Mouse (Mus musculus): ENCODE measurements around the gene Drd1. TPM values are rescaled to one million over a fixed set of nuclear protein-coding genes. Genes with fewer than 3 reads are reported as not detected.

Drd1 gene
- polyA plus RNA-seq, 1 experiment from 2014 or later = not detected

- H3K9ac ChIP-seq (ENCODE audit: low read length) = no peak overlapping the region
These were observed 22.1 kb upstream of the Drd1 start for GRCm38 (mm10) chr13:54077470-54078174.

GRCm38 (mm10) chr13:54076762-54077460, 21.4 kb upstream of the Drd1 start:
- ATAC-seq (replicated peaks; ENCODE audit: extremely low read depth, insufficient read depth, low FRiP score) = no peak
- Histone ChIP-seq H3K9ac (ENCODE audit: low read length) (no peak overlapping the region), H3K4me3 (ENCODE audit: low read length) (no peak overlapping the region), H3K4me1 (ENCODE audit: control insufficient read depth, insufficient read depth, low read length) (peaks cover 39% of the 10 kb centered on the region), H3K36me3 (ENCODE audit: control insufficient read depth, insufficient read depth) (peaks cover 2% of the 10 kb centered on the region; the same call in 1 of the 2 replicates), H3K4me2 (ENCODE audit: low read depth, low read length) (no peak overlapping the region), H3K9me3 (replicated peaks; ENCODE audit: control insufficient read depth, low read length) (no peaks in the 10 kb centered on the region), H3K27me3 (ENCODE audit: control insufficient read depth, insufficient read depth, low read length) (no peaks in the 10 kb centered on the region), H3K27ac (ENCODE audit: low read length) (no peak overlapping the region)
- WGBS = 88% methylated on average over 11 of the region's 11 CpGs

More at GRCm38 (mm10) chr13:54077470-54078174, 22.1 kb upstream of the Drd1 start:
- Histone ChIP-seq H3K36me3 (ENCODE audit: control insufficient read depth, insufficient read depth) (peaks cover 2% of the 10 kb centered on the region; the same call in 1 of the 2 replicates), H3K9me3 (replicated peaks; ENCODE audit: control insufficient read depth, low read length) (no peaks in the 10 kb centered on the region), H3K4me1 (ENCODE audit: control insufficient read depth, insufficient read depth, low read length) (peaks cover 39% of the 10 kb centered on the region), H3K27me3 (ENCODE audit: control insufficient read depth, insufficient read depth, low read length) (no peaks in the 10 kb centered on the region), H3K4me3 (ENCODE audit: low read length) (no peak overlapping the region), H3K4me2 (ENCODE audit: low read depth, low read length) (no peak overlapping the region), H3K27ac (ENCODE audit: low read length) (no peak overlapping the region)
- no peak for ATAC-seq (replicated peaks; ENCODE audit: extremely low read depth, insufficient read depth, low FRiP score)
- 57% methylated on average over 11 of the region's 11 CpGs for WGBS

GRCm38 (mm10) chr13:54076051-54076450, 20.5 kb upstream of the Drd1 start:
- peaks cover 2% of the 10 kb centered on the region; the same call in 1 of the 2 replicates for H3K36me3 ChIP-seq (ENCODE audit: control insufficient read depth, insufficient read depth)
- no peak overlapping the region for H3K4me2 ChIP-seq (ENCODE audit: low read depth, low read length)
- WGBS = 80% methylated on average over 6 of the region's 6 CpGs
- no peak overlapping the region for H3K4me3 ChIP-seq (ENCODE audit: low read length)
- H3K4me1 ChIP-seq (ENCODE audit: control insufficient read depth, insufficient read depth, low read length) = peaks cover 39% of the 10 kb centered on the region
- no peak overlapping the region for H3K9ac ChIP-seq (ENCODE audit: low read length)
- no peak overlapping the region for H3K27ac ChIP-seq (ENCODE audit: low read length)
- no peaks in the 10 kb centered on the region for H3K27me3 ChIP-seq (ENCODE audit: control insufficient read depth, insufficient read depth, low read length)
- ATAC-seq (replicated peaks; ENCODE audit: extremely low read depth, insufficient read depth, low FRiP score) = no peak
- no peaks in the 10 kb centered on the region for H3K9me3 ChIP-seq (replicated peaks; ENCODE audit: control insufficient read depth, low read length)

- Histone ChIP-seq H3K9me3 (replicated peaks; ENCODE audit: control insufficient read depth, low read length) (no peaks in the 10 kb centered on the region), H3K4me1 (ENCODE audit: control insufficient read depth, insufficient read depth, low read length) (peaks cover 33% of the 10 kb centered on the region), H3K4me2 (ENCODE audit: low read depth, low read length) (no peak overlapping the region), H3K27ac (ENCODE audit: low read length) (no peak overlapping the region), H3K9ac (ENCODE audit: low read length) (no peak overlapping the region), H3K4me3 (ENCODE audit: low read length) (no peak overlapping the region), H3K27me3 (ENCODE audit: control insufficient read depth, insufficient read depth, low read length) (no peaks in the 10 kb centered on the region), H3K36me3 (ENCODE audit: control insufficient read depth, insufficient read depth) (peaks cover 2% of the 10 kb centered on the region; the same call in 1 of the 2 replicates)
- no peak for ATAC-seq (replicated peaks; ENCODE audit: extremely low read depth, insufficient read depth, low FRiP score)
- WGBS = 85% methylated on average over 2 of the region's 2 CpGs
These were observed 19.9 kb upstream of the Drd1 start for GRCm38 (mm10) chr13:54075416-54075815.

- peak overlapping the region; percentile 85 for H3K4me2 ChIP-seq (ENCODE audit: low read depth, low read length)
- 54% methylated on average over 2 of the region's 2 CpGs for WGBS
- H3K27me3 ChIP-seq (ENCODE audit: control insufficient read depth, insufficient read depth, low read length) = no peaks in the 10 kb centered on the region
- ATAC-seq (replicated peaks; ENCODE audit: extremely low read depth, insufficient read depth, low FRiP score) = no peak
- no peak overlapping the region for H3K9ac ChIP-seq (ENCODE audit: low read length)
- H3K9me3 ChIP-seq (replicated peaks; ENCODE audit: control insufficient read depth, low read length) = no peaks in the 10 kb centered on the region
- H3K4me3 ChIP-seq (ENCODE audit: low read length) = 0 out of 2 replicates have a peak overlapping the region, but pooled peaks have one; percentile 7
- H3K4me1 ChIP-seq (ENCODE audit: control insufficient read depth, insufficient read depth, low read length) = peaks cover 31% of the 10 kb centered on the region
- H3K27ac ChIP-seq (ENCODE audit: low read length) = peak overlapping the region; percentile 82
- H3K36me3 ChIP-seq (ENCODE audit: control insufficient read depth, insufficient read depth) = peaks cover 2% of the 10 kb centered on the region; the same call in 1 of the 2 replicates
These were observed 18.0 kb upstream of the Drd1 start for GRCm38 (mm10) chr13:54073491-54073890.

GRCm38 (mm10) chr13:54073066-54073465, 17.6 kb upstream of the Drd1 start:
- WGBS = 3% methylated on average over 1 of the region's 1 CpGs
- Histone ChIP-seq H3K4me2 (ENCODE audit: low read depth, low read length) (peak overlapping the region; percentile 85), H3K4me3 (ENCODE audit: low read length) (peak overlapping the region; percentile 87), H3K9ac (ENCODE audit: low read length) (peak overlapping the region; percentile 92; the same call in 1 of the 2 replicates), H3K27ac (ENCODE audit: low read length) (peak overlapping the region; percentile 82), H3K9me3 (replicated peaks; ENCODE audit: control insufficient read depth, low read length) (no peaks in the 10 kb centered on the region), H3K27me3 (ENCODE audit: control insufficient read depth, insufficient read depth, low read length) (no peaks in the 10 kb centered on the region), H3K36me3 (ENCODE audit: control insufficient read depth, insufficient read depth) (peaks cover 2% of the 10 kb centered on the region; the same call in 1 of the 2 replicates), H3K4me1 (ENCODE audit: control insufficient read depth, insufficient read depth, low read length) (peaks cover 27% of the 10 kb centered on the region)
- ATAC-seq (replicated peaks; ENCODE audit: extremely low read depth, insufficient read depth, low FRiP score) = 0 out of 2 replicates have a peak, but pooled peaks have one; percentile 23

GRCm38 (mm10) chr13:54072526-54073057, 17.1 kb upstream of the Drd1 start:
- peaks cover 23% of the 10 kb centered on the region for H3K4me1 ChIP-seq (ENCODE audit: control insufficient read depth, insufficient read depth, low read length)
- H3K9ac ChIP-seq (ENCODE audit: low read length) = peak overlapping the region; percentile 92
- WGBS = 25% methylated on average over 10 of the region's 10 CpGs
- peak overlapping the region; percentile 87 for H3K4me3 ChIP-seq (ENCODE audit: low read length)
- H3K36me3 ChIP-seq (ENCODE audit: control insufficient read depth, insufficient read depth) = peaks cover 2% of the 10 kb centered on the region; the same call in 1 of the 2 replicates
- ATAC-seq (replicated peaks; ENCODE audit: extremely low read depth, insufficient read depth, low FRiP score) = no peak
- H3K4me2 ChIP-seq (ENCODE audit: low read depth, low read length) = peak overlapping the region; percentile 85
- H3K9me3 ChIP-seq (replicated peaks; ENCODE audit: control insufficient read depth, low read length) = no peaks in the 10 kb centered on the region
- H3K27me3 ChIP-seq (ENCODE audit: control insufficient read depth, insufficient read depth, low read length) = no peaks in the 10 kb centered on the region
- H3K27ac ChIP-seq (ENCODE audit: low read length) = peak overlapping the region; percentile 82

- WGBS = under 1% methylated on average over 74 of the region's 74 CpGs
- H3K4me1 ChIP-seq (ENCODE audit: control insufficient read depth, insufficient read depth, low read length) = peaks cover 20% of the 10 kb centered on the region
- peak; percentile 75 for ATAC-seq (replicated peaks; ENCODE audit: extremely low read depth, insufficient read depth, low FRiP score)
- H3K9ac ChIP-seq (ENCODE audit: low read length) = peak within 1 kb of the TSS; percentile 92
- no peaks in the 10 kb centered on the region for H3K9me3 ChIP-seq (replicated peaks; ENCODE audit: control insufficient read depth, low read length)
- H3K27me3 ChIP-seq (ENCODE audit: control insufficient read depth, insufficient read depth, low read length) = no peaks in the 10 kb centered on the region
- H3K4me2 ChIP-seq (ENCODE audit: low read depth, low read length) = peak within 1 kb of the TSS; percentile 85
- H3K36me3 ChIP-seq (ENCODE audit: control insufficient read depth, insufficient read depth) = peaks cover 2% of the 10 kb centered on the region; the same call in 1 of the 2 replicates
- H3K4me3 ChIP-seq (ENCODE audit: low read length) = peak within 1 kb of the TSS; percentile 87
- H3K27ac ChIP-seq (ENCODE audit: low read length) = peak within 1 kb of the TSS; percentile 82
These were observed 16.3 kb upstream of the Drd1 start, which contains the start of gene Sfxn1 for GRCm38 (mm10) chr13:54071606-54072331. Sfxn1 (plus strand) TSS chr13:54071869.
